Mouse (Mus musculus) liver, embryonic 14.5 days (tissue): ENCODE results near the gene Hoxb8.

Experiments used
- CTCF ChIP-seq: IDR thresholded peaks from 2 replicates; pipeline ENCODE4 v1.5.1; 2016; ENCODE audit warnings: antibody characterized with exemption, low read depth, control low read depth
- EP300 ChIP-seq: IDR thresholded peaks from 2 replicates; pipeline ENCODE4 v1.6.1; 2016; ENCODE audit warnings: antibody characterized with exemption, low read depth

DNA sequence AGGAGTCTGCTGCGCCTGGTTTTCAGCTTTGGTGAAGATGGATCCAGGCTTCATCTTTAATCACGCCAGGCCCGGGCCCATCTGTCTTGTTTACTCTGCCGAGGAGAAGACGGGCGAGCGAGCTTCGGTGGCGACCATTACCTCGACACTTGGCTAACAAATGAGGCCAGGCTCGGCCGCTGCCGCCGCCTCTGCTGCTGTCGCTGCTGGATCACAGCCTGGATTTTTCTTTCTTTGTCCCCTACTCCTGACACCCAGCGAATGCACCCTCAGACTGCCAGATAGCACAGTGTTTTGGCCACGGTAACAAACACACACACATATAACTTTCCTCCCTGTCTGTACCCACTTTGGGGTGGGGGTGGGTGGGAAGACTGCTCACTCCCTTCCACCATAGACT lies 39.0 kb downstream of the Hoxb8 start:
- TF ChIP-seq CTCF (no peak), EP300 (no peak)
